24 mouse cellular contexts compared by ENCODE assay signal in genomic region chr9:102420196-102420595, GRCm38 (mm10).
DNase-seq lines count a peak whose midpoint lies in the region; ATAC-seq lines count a peak whose summit lies in the region.
"Had no signal": no experiment of that assay in that cellular context is flagged by ENCODE, and none has a peak within 500 bp of the region (broad histone marks: within the 10 kb centered on the region; RNA-seq: fewer than 3 reads in every experiment).

No protein-coding gene starts in this region.

- H3K27ac ChIP-seq in embryonic facial prominence, embryonic 11.5 days (replicated peaks; ENCODE audit: low read depth, low read length), result no peak overlapping the region
- H3K27ac ChIP-seq in embryonic facial prominence, embryonic 10.5 days (replicated peaks), result no peak overlapping the region
- H3K27ac ChIP-seq in forebrain, embryonic 14.5 days (ENCODE audit: low read depth, low read length), result no peak overlapping the region
- H3K27ac ChIP-seq in midbrain, embryonic 13.5 days, result no peak overlapping the region
- H3K27ac ChIP-seq: embryonic facial prominence, embryonic 12.5 days; heart, embryonic 15.5 days; kidney, embryonic 15.5 days; neural tube, embryonic 15.5 days; stomach, embryonic 15.5 days had no signal

- no peaks in the 10 kb centered on the region for H3K36me3 ChIP-seq in embryonic facial prominence, embryonic 11.5 days (replicated peaks; ENCODE audit: control insufficient read depth, insufficient read depth, low read depth, low read length)
- H3K36me3 ChIP-seq in embryonic facial prominence, embryonic 10.5 days (replicated peaks), result no peaks in the 10 kb centered on the region
- H3K36me3 ChIP-seq in forebrain, embryonic 14.5 days (ENCODE audit: control insufficient read depth, insufficient read depth, low read length), result no peaks in the 10 kb centered on the region
- no peaks in the 10 kb centered on the region for H3K36me3 ChIP-seq in midbrain, embryonic 13.5 days
- H3K36me3 ChIP-seq: embryonic facial prominence, embryonic 12.5 days; G1E; heart, embryonic 15.5 days; kidney, embryonic 15.5 days; neural tube, embryonic 15.5 days; stomach, embryonic 15.5 days had no signal

- no peak overlapping the region for H3K4me3 ChIP-seq in embryonic facial prominence, embryonic 11.5 days (ENCODE audit: low read depth, low read length)
- H3K4me3 ChIP-seq in embryonic facial prominence, embryonic 10.5 days, result no peak overlapping the region
- no peak overlapping the region for H3K4me3 ChIP-seq in forebrain, embryonic 14.5 days (ENCODE audit: low read depth, low read length)
- no peak overlapping the region for H3K4me3 ChIP-seq in midbrain, embryonic 13.5 days (replicated peaks)
- H3K4me3 ChIP-seq: embryonic facial prominence, embryonic 12.5 days; heart, embryonic 15.5 days; kidney, embryonic 15.5 days; megakaryocyte, embryonic 14.5 days; myocyte; neural tube, embryonic 15.5 days; stomach, embryonic 15.5 days had no signal

- peak; percentile 19 for DNase-seq in embryonic facial prominence, embryonic 11.5 days (ENCODE audit: low spot score)
- no peak for DNase-seq in embryonic facial prominence, embryonic 10.5 days (ENCODE audit: low spot score)
- peak; percentile 41 for DNase-seq in Muller cell, postnatal 12 days (ENCODE audit: inconsistent ontology term)
- peak; percentile 35 for DNase-seq in forebrain, embryonic 14.5 days (ENCODE audit: low spot score)
- DNase-seq in cerebellum, adult 18-20 months, result no peak
- DNase-seq in cerebellum, postnatal 10 days, result no peak
- DNase-seq: cerebellum, adult 9-11 months; gastrocnemius, postnatal 36 days; heart, postnatal 4 days; lung, adult 2 months; thymus, adult 18-20 months; thymus, postnatal 4 days had no signal

- ATAC-seq in embryonic facial prominence, embryonic 11.5 days (replicated peaks; ENCODE audit: insufficient number of reproducible peaks, low FRiP score, low TSS enrichment, low read depth), result no peak
- no peak for ATAC-seq in forebrain, embryonic 14.5 days
- ATAC-seq in midbrain, embryonic 13.5 days, result peak; percentile 40; the same call in 1 of the 2 replicates
- no peak for ATAC-seq in cerebellum, adult (ENCODE audit: insufficient number of reproducible peaks, low FRiP score, low TSS enrichment)
- ATAC-seq: intestine, embryonic 16.5 days had no signal

- no peak overlapping the region for H3K9ac ChIP-seq in embryonic facial prominence, embryonic 11.5 days (replicated peaks; ENCODE audit: low read length)
- no peak overlapping the region for H3K9ac ChIP-seq in forebrain, embryonic 14.5 days (ENCODE audit: low read length)
- no peak overlapping the region for H3K9ac ChIP-seq in midbrain, embryonic 13.5 days (replicated peaks)
- H3K9ac ChIP-seq: embryonic facial prominence, embryonic 12.5 days; heart, embryonic 15.5 days; kidney, embryonic 15.5 days; neural tube, embryonic 15.5 days; stomach, embryonic 15.5 days had no signal

- H3K9me3 ChIP-seq in embryonic facial prominence, embryonic 11.5 days (replicated peaks; ENCODE audit: control insufficient read depth, low read length), result no peaks in the 10 kb centered on the region
- peaks cover 4% of the 10 kb centered on the region; the same call in 1 of the 2 replicates for H3K9me3 ChIP-seq in embryonic facial prominence, embryonic 10.5 days
- H3K9me3 ChIP-seq in forebrain, embryonic 14.5 days (replicated peaks; ENCODE audit: control insufficient read depth, low read length), result no peaks in the 10 kb centered on the region
- H3K9me3 ChIP-seq in midbrain, embryonic 13.5 days, result no peaks in the 10 kb centered on the region
- H3K9me3 ChIP-seq: embryonic facial prominence, embryonic 12.5 days; heart, embryonic 15.5 days; neural tube, embryonic 15.5 days; stomach, embryonic 15.5 days had no signal

- no peaks in the 10 kb centered on the region for H3K27me3 ChIP-seq in embryonic facial prominence, embryonic 11.5 days (ENCODE audit: control insufficient read depth, insufficient read depth, low read length)
- peaks cover 10% of the 10 kb centered on the region; the same call in 1 of the 2 replicates for H3K27me3 ChIP-seq in embryonic facial prominence, embryonic 10.5 days (replicated peaks; ENCODE audit: low read depth, poor library complexity, severe bottlenecking)
- no peaks in the 10 kb centered on the region for H3K27me3 ChIP-seq in forebrain, embryonic 14.5 days (replicated peaks; ENCODE audit: control insufficient read depth, insufficient read depth, low read length)
- peaks cover 3% of the 10 kb centered on the region; the same call in 1 of the 2 replicates for H3K27me3 ChIP-seq in midbrain, embryonic 13.5 days
- H3K27me3 ChIP-seq: embryonic facial prominence, embryonic 12.5 days; heart, embryonic 15.5 days; kidney, embryonic 15.5 days; neural tube, embryonic 15.5 days; stomach, embryonic 15.5 days had no signal

- no peaks in the 10 kb centered on the region; the same call in 1 of the 2 replicates for H3K4me1 ChIP-seq in embryonic facial prominence, embryonic 11.5 days (ENCODE audit: control insufficient read depth, insufficient read depth, low read length)
- peaks cover 33% of the 10 kb centered on the region for H3K4me1 ChIP-seq in embryonic facial prominence, embryonic 10.5 days
- peaks cover 15% of the 10 kb centered on the region for H3K4me1 ChIP-seq in forebrain, embryonic 14.5 days (ENCODE audit: control insufficient read depth, insufficient read depth, low read length)
- H3K4me1 ChIP-seq in midbrain, embryonic 13.5 days (replicated peaks), result peaks cover 39% of the 10 kb centered on the region
- H3K4me1 ChIP-seq: megakaryocyte, embryonic 14.5 days had no signal

- H3K4me2 ChIP-seq in embryonic facial prominence, embryonic 11.5 days (ENCODE audit: low read depth, low read length), result no peak overlapping the region
- H3K4me2 ChIP-seq in forebrain, embryonic 14.5 days (ENCODE audit: low read length), result peak overlapping the region; percentile 18; the same call in 1 of the 2 replicates
- 0 out of 2 replicates have a peak overlapping the region, but pooled peaks have one; percentile 1 for H3K4me2 ChIP-seq in midbrain, embryonic 13.5 days (replicated peaks)
- H3K4me2 ChIP-seq: embryonic facial prominence, embryonic 12.5 days; heart, embryonic 15.5 days; kidney, embryonic 15.5 days; liver, embryonic 11.5 days; neural tube, embryonic 15.5 days; stomach, embryonic 15.5 days had no signal

- WGBS in embryonic facial prominence, embryonic 11.5 days, result 11% methylated on average over 12 of the region's 12 CpGs
- WGBS in embryonic facial prominence, embryonic 10.5 days, result 14% methylated on average over 12 of the region's 12 CpGs
- WGBS in forebrain, embryonic 14.5 days, result 1% methylated on average over 12 of the region's 12 CpGs
- 1% methylated on average over 12 of the region's 12 CpGs for WGBS in midbrain, embryonic 13.5 days

Comparison
In these comparisons a context has a peak if more than half of its experiments do, and no peak if none do; other contexts are left out.
1. DNase-seq: peak in embryonic facial prominence, embryonic 11.5 days (single experiment), Muller cell, postnatal 12 days (single experiment) and forebrain, embryonic 14.5 days (single experiment); none in embryonic facial prominence, embryonic 10.5 days (single experiment), cerebellum, adult 18-20 months (0 of 2) and cerebellum, postnatal 10 days (0 of 2).